Mouse (Mus musculus) liver, postnatal 0 days (tissue): ENCODE results near the gene Thsd4.

Source experiments
- CTCF ChIP-seq: sonication (generic); IDR thresholded peaks from 2 replicates; pipeline ENCODE4 v1.5.1; 2016; ENCODE audit warnings: antibody characterized with exemption, low read depth
- EP300 ChIP-seq: IDR thresholded peaks from 2 replicates; pipeline ENCODE4 v1.6.1; 2016; ENCODE audit warnings: antibody characterized with exemption, low read depth, mild to moderate bottlenecking

DNA sequence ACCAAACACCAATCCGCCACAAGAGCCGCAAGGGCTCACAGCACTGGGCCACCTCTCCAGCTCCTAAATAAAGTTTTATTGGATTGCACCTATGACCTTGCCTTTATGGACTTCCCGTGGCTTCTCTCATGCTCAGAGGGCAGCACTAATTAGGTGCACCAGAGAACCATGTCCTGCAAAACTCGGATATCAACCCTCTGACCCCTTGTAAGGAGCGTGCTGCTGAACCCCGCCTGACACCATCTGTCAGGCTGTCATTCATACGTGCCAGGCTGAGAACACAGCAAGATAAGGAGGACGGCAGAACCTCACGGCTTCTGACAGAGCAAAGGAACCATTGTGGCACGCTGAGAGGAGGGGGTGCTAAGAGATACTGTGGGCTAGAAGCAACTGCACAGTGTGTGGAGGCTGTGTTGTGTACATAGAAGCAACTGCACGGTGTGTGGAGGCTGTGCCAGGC is 8.5 kb downstream of the Thsd4 start:
- TF ChIP-seq CTCF (no peak), EP300 (no peak)
